Mouse (Mus musculus): Measurements from ENCODE around the gene Dmac2. TPM values are rescaled to one million over a fixed set of nuclear protein-coding genes. Genes with fewer than 3 reads are reported as not detected.

Gene Dmac2
- polyA plus RNA-seq, 1 experiment, result 86.2 TPM

DNA sequence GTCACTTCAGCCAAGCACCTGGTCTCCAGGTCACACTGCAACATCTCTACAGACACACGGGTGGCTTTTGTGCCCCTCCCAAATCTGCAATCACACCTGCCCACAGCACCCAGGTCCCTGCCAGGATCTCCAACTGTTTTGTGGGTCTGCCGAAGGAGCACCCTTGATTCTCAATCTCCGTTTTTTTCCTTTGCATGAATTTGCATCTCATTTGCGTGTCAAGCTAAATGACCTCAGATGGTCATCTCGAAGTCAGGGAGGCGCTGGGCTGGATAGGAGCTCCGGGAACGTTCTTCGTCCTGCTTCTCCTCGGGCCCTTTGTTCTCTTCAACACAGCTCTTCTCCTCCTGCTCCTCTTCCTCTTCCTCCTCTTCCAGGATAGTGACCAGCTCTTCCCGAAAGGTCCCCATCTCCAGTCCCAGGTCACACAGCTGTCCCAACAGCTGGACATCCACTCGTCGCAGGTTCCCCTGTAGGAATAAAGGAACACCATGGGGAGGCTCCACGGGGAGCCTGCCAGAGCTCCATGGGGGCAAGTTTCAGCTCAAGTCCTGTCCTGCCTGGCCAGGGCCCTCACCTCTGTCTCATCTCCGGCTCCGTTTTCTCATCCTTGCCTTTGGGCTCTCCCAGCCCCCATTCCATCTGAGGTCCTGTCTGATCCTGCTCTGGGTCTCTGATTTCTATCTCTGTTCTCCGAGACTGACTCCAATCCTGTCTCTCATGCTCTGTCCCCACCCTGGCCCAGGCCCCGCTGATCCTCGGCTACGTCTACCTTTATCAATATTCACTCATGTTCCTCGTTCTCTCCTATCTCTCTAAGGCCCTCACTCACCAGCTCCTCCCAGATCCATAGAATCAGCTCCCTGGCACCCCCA, 4.1 kb upstream of the Dmac2 start:
- TF ChIP-seq CTCF (IDR thresholded peaks at IDR 0.05; ENCODE audit: borderline replicate concordance, control insufficient read depth, extremely low read depth, insufficient read depth, low read length, poor library complexity) (no peak), POLR2A (IDR thresholded peaks at IDR 0.05; ENCODE audit: control insufficient read depth, extremely low read depth, insufficient read depth, low read length, poor library complexity) (no peak)
- Histone ChIP-seq H3K4me1 (replicated peaks; ENCODE audit: control insufficient read depth, insufficient read depth, low read length) (peaks cover 2% of the 10 kb centered on the region; the same call in 1 of the 2 replicates), H3K36me3 (ENCODE audit: control insufficient read depth, insufficient read depth, low read length) (no peaks in the 10 kb centered on the region), H3K27me3 (ENCODE audit: control insufficient read depth, insufficient read depth, low read length) (no peaks in the 10 kb centered on the region), H3K27ac (ENCODE audit: control insufficient read depth, insufficient read depth, low read length) (no peak overlapping the region), H3K4me3 (ENCODE audit: control insufficient read depth, insufficient read depth, low read length) (no peak overlapping the region)
- no peak for DNase-seq
- WGBS, result 92% methylated on average over 21 of the region's 21 CpGs

- H3K27me3 ChIP-seq (ENCODE audit: control insufficient read depth, insufficient read depth, low read length), result no peaks in the 10 kb centered on the region
- DNase-seq, result no peak
- WGBS, result 95% methylated on average over 5 of the region's 5 CpGs
- H3K4me1 ChIP-seq (replicated peaks; ENCODE audit: control insufficient read depth, insufficient read depth, low read length), result peaks cover 2% of the 10 kb centered on the region; the same call in 1 of the 2 replicates
- no peak for TF ChIP-seq CTCF (IDR thresholded peaks at IDR 0.05; ENCODE audit: borderline replicate concordance, control insufficient read depth, extremely low read depth, insufficient read depth, low read length, poor library complexity)
- TF ChIP-seq POLR2A (IDR thresholded peaks at IDR 0.05; ENCODE audit: control insufficient read depth, extremely low read depth, insufficient read depth, low read length, poor library complexity), result no peak
- H3K4me3 ChIP-seq (ENCODE audit: control insufficient read depth, insufficient read depth, low read length), result no peak within 1 kb of the TSS
- H3K36me3 ChIP-seq (ENCODE audit: control insufficient read depth, insufficient read depth, low read length), result no peaks in the 10 kb centered on the region
- no peak within 1 kb of the TSS for H3K27ac ChIP-seq (ENCODE audit: control insufficient read depth, insufficient read depth, low read length)
Measured at GRCm38 (mm10) chr7:25615706-25616011, 3.6 kb upstream of the Dmac2 start, which contains the start of gene Erich4. Gene Erich4 (minus strand): TSS chr7:25615892.

- DNase-seq, result no peak
- no peak for TF ChIP-seq CTCF (IDR thresholded peaks at IDR 0.05; ENCODE audit: borderline replicate concordance, control insufficient read depth, extremely low read depth, insufficient read depth, low read length, poor library complexity)
- TF ChIP-seq POLR2A (IDR thresholded peaks at IDR 0.05; ENCODE audit: control insufficient read depth, extremely low read depth, insufficient read depth, low read length, poor library complexity), result no peak
- no peak overlapping the region for H3K27ac ChIP-seq (ENCODE audit: control insufficient read depth, insufficient read depth, low read length)
- H3K4me1 ChIP-seq (replicated peaks; ENCODE audit: control insufficient read depth, insufficient read depth, low read length), result peaks cover 2% of the 10 kb centered on the region; the same call in 1 of the 2 replicates
- H3K36me3 ChIP-seq (ENCODE audit: control insufficient read depth, insufficient read depth, low read length), result no peaks in the 10 kb centered on the region
- H3K4me3 ChIP-seq (ENCODE audit: control insufficient read depth, insufficient read depth, low read length), result no peak overlapping the region
- H3K27me3 ChIP-seq (ENCODE audit: control insufficient read depth, insufficient read depth, low read length), result no peaks in the 10 kb centered on the region
- WGBS, result 92% methylated on average over 10 of the region's 10 CpGs
Measured at GRCm38 (mm10) chr7:25617376-25618160, 1.6 kb upstream of the Dmac2 start.

- Histone ChIP-seq H3K4me3 (ENCODE audit: control insufficient read depth, insufficient read depth, low read length) (peak overlapping the region; percentile 80), H3K4me1 (replicated peaks; ENCODE audit: control insufficient read depth, insufficient read depth, low read length) (peaks cover 2% of the 10 kb centered on the region; the same call in 1 of the 2 replicates), H3K27me3 (ENCODE audit: control insufficient read depth, insufficient read depth, low read length) (no peaks in the 10 kb centered on the region), H3K27ac (ENCODE audit: control insufficient read depth, insufficient read depth, low read length) (no peak overlapping the region), H3K36me3 (ENCODE audit: control insufficient read depth, insufficient read depth, low read length) (no peaks in the 10 kb centered on the region)
- 28% methylated on average over 5 of the region's 5 CpGs for WGBS
- no peak for DNase-seq
- no peak for TF ChIP-seq CTCF (IDR thresholded peaks at IDR 0.05; ENCODE audit: borderline replicate concordance, control insufficient read depth, extremely low read depth, insufficient read depth, low read length, poor library complexity)
- TF ChIP-seq POLR2A (IDR thresholded peaks at IDR 0.05; ENCODE audit: control insufficient read depth, extremely low read depth, insufficient read depth, low read length, poor library complexity), result no peak
Measured at GRCm38 (mm10) chr7:25619722-25619991, 443 bp downstream of the Dmac2 start.

DNA sequence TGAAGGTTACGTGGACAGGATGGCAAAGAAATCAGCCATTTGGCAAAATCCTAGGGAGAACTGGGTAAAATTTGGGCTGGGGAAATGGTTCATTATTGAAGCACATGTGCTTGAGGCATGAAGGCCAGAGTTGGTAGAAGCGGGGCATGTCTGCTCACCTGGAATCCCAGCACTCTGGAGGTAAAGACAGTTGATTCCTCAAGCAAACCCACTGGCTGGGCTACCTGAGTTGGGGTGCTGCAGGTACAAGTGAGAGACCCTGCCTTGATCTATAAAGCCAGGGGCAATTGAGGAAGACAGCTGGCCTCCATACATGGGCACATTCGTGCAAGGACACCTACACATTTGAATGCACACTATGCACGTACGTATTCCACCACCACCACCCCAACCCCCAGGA, 887 bp downstream of the Dmac2 start:
- H3K27me3 ChIP-seq (ENCODE audit: control insufficient read depth, insufficient read depth, low read length), result no peaks in the 10 kb centered on the region
- no peak for TF ChIP-seq CTCF (IDR thresholded peaks at IDR 0.05; ENCODE audit: borderline replicate concordance, control insufficient read depth, extremely low read depth, insufficient read depth, low read length, poor library complexity)
- TF ChIP-seq POLR2A (IDR thresholded peaks at IDR 0.05; ENCODE audit: control insufficient read depth, extremely low read depth, insufficient read depth, low read length, poor library complexity), result no peak
- H3K4me1 ChIP-seq (replicated peaks; ENCODE audit: control insufficient read depth, insufficient read depth, low read length), result peaks cover 2% of the 10 kb centered on the region; the same call in 1 of the 2 replicates
- 96% methylated on average over 5 of the region's 5 CpGs for WGBS
- no peak for DNase-seq
- H3K4me3 ChIP-seq (ENCODE audit: control insufficient read depth, insufficient read depth, low read length), result no peak overlapping the region
- H3K36me3 ChIP-seq (ENCODE audit: control insufficient read depth, insufficient read depth, low read length), result no peaks in the 10 kb centered on the region
- no peak overlapping the region for H3K27ac ChIP-seq (ENCODE audit: control insufficient read depth, insufficient read depth, low read length)

DNA sequence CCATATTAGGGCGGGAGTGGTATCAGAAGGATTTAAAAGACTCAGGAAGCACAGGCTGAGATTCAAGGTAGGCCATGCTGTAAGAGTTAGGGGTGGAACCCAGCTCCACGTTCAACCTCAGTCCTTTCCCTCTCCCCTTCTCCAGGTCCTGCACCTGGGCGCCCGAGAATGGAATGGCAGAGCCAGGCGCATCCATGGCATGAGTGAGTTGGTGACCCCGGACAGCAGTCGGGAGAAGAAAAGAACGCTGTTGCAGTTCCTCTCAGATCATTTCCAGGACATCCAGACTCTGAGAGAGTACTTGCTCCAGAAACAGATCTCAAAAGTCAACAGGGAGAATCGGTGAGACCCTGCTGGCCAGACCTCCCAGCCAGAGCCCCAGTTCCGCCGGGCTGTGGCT, 1.5 kb downstream of the Dmac2 start:
- DNase-seq, result no peak
- no peak overlapping the region for H3K4me3 ChIP-seq (ENCODE audit: control insufficient read depth, insufficient read depth, low read length)
- H3K4me1 ChIP-seq (replicated peaks; ENCODE audit: control insufficient read depth, insufficient read depth, low read length), result peaks cover 2% of the 10 kb centered on the region; the same call in 1 of the 2 replicates
- TF ChIP-seq CTCF (IDR thresholded peaks at IDR 0.05; ENCODE audit: borderline replicate concordance, control insufficient read depth, extremely low read depth, insufficient read depth, low read length, poor library complexity) (no peak), POLR2A (IDR thresholded peaks at IDR 0.05; ENCODE audit: control insufficient read depth, extremely low read depth, insufficient read depth, low read length, poor library complexity) (no peak)
- no peak overlapping the region for H3K27ac ChIP-seq (ENCODE audit: control insufficient read depth, insufficient read depth, low read length)
- WGBS, result 95% methylated on average over 11 of the region's 11 CpGs
- H3K36me3 ChIP-seq (ENCODE audit: control insufficient read depth, insufficient read depth, low read length), result no peaks in the 10 kb centered on the region
- no peaks in the 10 kb centered on the region for H3K27me3 ChIP-seq (ENCODE audit: control insufficient read depth, insufficient read depth, low read length)

Measured in thymus, adult 2 months (tissue).